Mouse (Mus musculus) neutrophil, adult 5-6 weeks (primary cell): ENCODE data around the gene Pla2g2f. TPM values are rescaled to one million over a fixed set of nuclear protein-coding genes. Genes with fewer than 3 reads are reported as not detected.

Experiments used
- ATAC-seq: fragments of 151-379, 151-347 bp; 2 replicates; pipeline ENCODE4 v1.8.0; 2017; ENCODE audit warnings: mild to moderate bottlenecking, moderate TSS enrichment; ENCODE audit not compliant: insufficient number of reproducible peaks, poor library complexity, low FRiP score, severe bottlenecking; ENCODE audit errors: extremely low read depth
- total RNA-seq: library from RNA; stranded (forward); fragments of 200-1000 nt; gene quantifications from 2 replicates; pipeline ENCODE4 v1.2.3, GENCODE M21; 2017

Pla2g2f gene
- total RNA-seq, 1 experiment from 2014 or later = not detected

- ATAC-seq = no peak
Measured at GRCm38 (mm10) chr4:138775435-138775834, 18.0 kb upstream of the Pla2g2f start, which contains the start of gene Pla2g2d. Gene Pla2g2d (plus strand): TSS chr4:138775735.

- no peak for ATAC-seq
Measured at GRCm38 (mm10) chr4:138772386-138772785, 15.0 kb upstream of the Pla2g2f start.

GRCm38 (mm10) chr4:138771970-138772369 lies 14.5 kb upstream of the Pla2g2f start:
- no peak for ATAC-seq

GRCm38 (mm10) chr4:138762266-138762665 lies 4.8 kb upstream of the Pla2g2f start:
- ATAC-seq = no peak

GRCm38 (mm10) chr4:138755983-138756382 lies 1.4 kb downstream of the Pla2g2f start:
- no peak for ATAC-seq

- no peak for ATAC-seq
Measured at GRCm38 (mm10) chr4:138755439-138755838, 2.0 kb downstream of the Pla2g2f start.

GRCm38 (mm10) chr4:138754432-138754831 lies 3.0 kb downstream of the Pla2g2f start:
- no peak for ATAC-seq

GRCm38 (mm10) chr4:138753608-138754007 lies 3.8 kb downstream of the Pla2g2f start:
- ATAC-seq = no peak

GRCm38 (mm10) chr4:138752603-138753002 lies 4.8 kb downstream of the Pla2g2f start:
- no peak for ATAC-seq

GRCm38 (mm10) chr4:138748369-138749072 lies 8.9 kb downstream of the Pla2g2f start:
- ATAC-seq = no peak

- ATAC-seq = no peak
Measured at GRCm38 (mm10) chr4:138747851-138748250, 9.6 kb downstream of the Pla2g2f start.

- no peak for ATAC-seq
Measured at GRCm38 (mm10) chr4:138746866-138747265, 10.6 kb downstream of the Pla2g2f start.

GRCm38 (mm10) chr4:138745884-138746283 lies 11.5 kb downstream of the Pla2g2f start:
- no peak for ATAC-seq

- ATAC-seq = no peak
Measured at GRCm38 (mm10) chr4:138739136-138739851, 18.1 kb downstream of the Pla2g2f start.

GRCm38 (mm10) chr4:138737031-138737430 lies 20.4 kb downstream of the Pla2g2f start, which contains the start of gene Ubxn10:
Gene Ubxn10 (minus strand): TSS chr4:138737167.
- ATAC-seq = no peak; the same call in 1 of the 2 replicates

- no peak for ATAC-seq
Measured at GRCm38 (mm10) chr4:138734863-138735262, 22.6 kb downstream of the Pla2g2f start.

GRCm38 (mm10) chr4:138734105-138734504 lies 23.3 kb downstream of the Pla2g2f start:
- ATAC-seq = no peak

GRCm38 (mm10) chr4:138729018-138729703 lies 28.3 kb downstream of the Pla2g2f start:
- no peak for ATAC-seq

GRCm38 (mm10) chr4:138725751-138726150 lies 31.7 kb downstream of the Pla2g2f start:
- no peak for ATAC-seq

- no peak for ATAC-seq
Measured at GRCm38 (mm10) chr4:138725127-138725461, 32.3 kb downstream of the Pla2g2f start.
